Mouse (Mus musculus) limb, embryonic 14.5 days (tissue): Measurements from ENCODE around the gene Tob2. TPM values are rescaled to one million over a fixed set of nuclear protein-coding genes. Genes with fewer than 3 reads are reported as not detected.

Source experiments
- ATAC-seq: fragments of 200-750 bp; cut with Nextera tagmentation; 2 replicates; pipeline ENCODE4 v1.8.0; 2017; ENCODE audit warnings: low read depth, moderate number of reproducible peaks, moderate TSS enrichment; ENCODE audit not compliant: low FRiP score
- DNase-seq: peaks from one replicate; pipeline ENCODE4 v3.0.0-alpha.2; 2015; ENCODE audit warnings: low spot score
- H3K27ac ChIP-seq: fragments of 300-500 bp; sonication (generic); replicated peaks from 2 replicates; pipeline ENCODE4 v1.5.1; 2014; ENCODE audit warnings: low read depth, mild to moderate bottlenecking, low read length, moderate library complexity, mixed read lengths
- H3K27me3 ChIP-seq: fragments of 300-500 bp; sonication (generic); 2 replicates; pipeline ENCODE4 v1.6.1; 2014; ENCODE audit warnings: low read length, mixed read lengths; ENCODE audit not compliant: control insufficient read depth, insufficient read depth
- H3K36me3 ChIP-seq: fragments of 300-500 bp; sonication (generic); 2 replicates; pipeline ENCODE4 v1.6.1; 2014; ENCODE audit warnings: mild to moderate bottlenecking, low read length, moderate library complexity, mixed read lengths; ENCODE audit not compliant: control insufficient read depth, insufficient read depth
- H3K4me1 ChIP-seq: fragments of 300-500 bp; sonication (generic); 2 replicates; pipeline ENCODE4 v1.6.1; 2014; ENCODE audit warnings: antibody characterized with exemption, low read length, mixed read lengths; ENCODE audit not compliant: control insufficient read depth, insufficient read depth
- H3K4me2 ChIP-seq: fragments of 300-500 bp; sonication (generic); replicated peaks from 2 replicates; pipeline ENCODE4 v1.6.1; 2014; ENCODE audit warnings: low read depth, mild to moderate bottlenecking, low read length, moderate library complexity; ENCODE audit not compliant: severe bottlenecking
- H3K4me3 ChIP-seq: fragments of 300-500 bp; sonication (generic); replicated peaks from 2 replicates; pipeline ENCODE4 v1.5.1; 2014; ENCODE audit warnings: low read length
- H3K9ac ChIP-seq: fragments of 300-500 bp; sonication (generic); 2 replicates; pipeline ENCODE4 v1.6.1; 2014; ENCODE audit warnings: mild to moderate bottlenecking, low read depth, low read length, moderate library complexity; ENCODE audit not compliant: severe bottlenecking
- H3K9me3 ChIP-seq: fragments of 300-500 bp; sonication (generic); 2 replicates; pipeline ENCODE4 v1.6.1; 2016; ENCODE audit warnings: low read length; ENCODE audit not compliant: control insufficient read depth
- POLR2A ChIP-seq: fragments of 200-500 bp; IDR thresholded peaks from 2 replicates; pipeline ENCODE4 v1.8.0; 2012; ENCODE audit warnings: inconsistent platforms, mild to moderate bottlenecking, moderate library complexity, borderline replicate concordance; ENCODE audit not compliant: insufficient read depth, insufficient read length; ENCODE audit errors: extremely low read depth
- WGBS: fragments of 180-500 bp; shearing (Covaris S2); extraction: QIAGEN DNeasy Blood & Tissue Kit; methylation state at CpG from one replicate; pipeline ENCODE4 v1.1.7; 2014; 5-methylcytosine and 5-hydroxymethylcytosine counted together
- polyA plus RNA-seq, 2 experiments: library from polyadenylated mRNA; depleted of rRNA in 1 of 2; stranded (reverse) in 1 of 2; unstranded in 1 of 2; fragments of >200 nt; fragmentation: Nextera tagmentation in 1 of 2; extraction: Ambion mirVana in 1 of 2; gene quantifications; 2 replicates each; pipeline versions ENCODE4 v1.2.1 to v1.2.3; 2012 to 2014

Tob2 gene
- polyA plus RNA-seq, 2 experiments: 23.4 to 28.1 TPM

GRCm38 (mm10) chr15:81859330-81860255 lies 997 bp upstream of the Tob2 start:
- no peak for TF ChIP-seq POLR2A
- Histone ChIP-seq H3K36me3 (peaks cover 11% of the 10 kb centered on the region; the same call in 1 of the 2 replicates), H3K9ac (peak overlapping the region; percentile 82), H3K9me3 (no peaks in the 10 kb centered on the region), H3K4me3 (peak overlapping the region; percentile 95), H3K27ac (peak overlapping the region; percentile 95), H3K27me3 (no peaks in the 10 kb centered on the region), H3K4me1 (peaks cover 6% of the 10 kb centered on the region; the same call in 1 of the 2 replicates), H3K4me2 (peak overlapping the region; percentile 95)
- WGBS: under 1% methylated on average over 39 of the region's 39 CpGs
- ATAC-seq: peak; percentile 85
- DNase-seq: peak; percentile 96

- ATAC-seq: peak; percentile 38
- H3K9ac ChIP-seq: peak overlapping the region; percentile 82
- DNase-seq: peak; percentile 93
- peak overlapping the region; percentile 95 for H3K27ac ChIP-seq
- peak; percentile 99; the same call in 1 of the 2 replicates for TF ChIP-seq POLR2A
- 1% methylated on average over 21 of the region's 23 CpGs for WGBS
- no peaks in the 10 kb centered on the region for H3K9me3 ChIP-seq
- peaks cover 10% of the 10 kb centered on the region for H3K36me3 ChIP-seq
- peaks cover 6% of the 10 kb centered on the region; the same call in 1 of the 2 replicates for H3K4me1 ChIP-seq
- no peaks in the 10 kb centered on the region for H3K27me3 ChIP-seq
- peak overlapping the region; percentile 95 for H3K4me2 ChIP-seq
- peak overlapping the region; percentile 95 for H3K4me3 ChIP-seq
Observed at GRCm38 (mm10) chr15:81858138-81858516, 469 bp downstream of the Tob2 start.

GRCm38 (mm10) chr15:81857724-81858116 lies 876 bp downstream of the Tob2 start:
- WGBS: 0% methylated on average over 27 of the region's 33 CpGs
- Histone ChIP-seq H3K9ac (peak overlapping the region; percentile 82), H3K4me3 (peak overlapping the region; percentile 95), H3K27ac (peak overlapping the region; percentile 95), H3K4me1 (peaks cover 6% of the 10 kb centered on the region; the same call in 1 of the 2 replicates), H3K4me2 (peak overlapping the region; percentile 95), H3K9me3 (no peaks in the 10 kb centered on the region), H3K36me3 (peaks cover 13% of the 10 kb centered on the region), H3K27me3 (no peaks in the 10 kb centered on the region)
- no peak for ATAC-seq
- TF ChIP-seq POLR2A: no peak
- DNase-seq: peak; percentile 9

- ATAC-seq (no peak), DNase-seq (peak; percentile 15)
- Histone ChIP-seq H3K9me3 (no peaks in the 10 kb centered on the region), H3K27me3 (no peaks in the 10 kb centered on the region), H3K4me3 (peak overlapping the region; percentile 95), H3K9ac (peak overlapping the region; percentile 82), H3K4me2 (peak overlapping the region; percentile 95), H3K27ac (peak overlapping the region; percentile 95; the same call in 1 of the 2 replicates), H3K4me1 (peaks cover 6% of the 10 kb centered on the region; the same call in 1 of the 2 replicates), H3K36me3 (peaks cover 19% of the 10 kb centered on the region)
- no peak for TF ChIP-seq POLR2A
- under 1% methylated on average over 14 of the region's 14 CpGs for WGBS
Observed at GRCm38 (mm10) chr15:81856938-81857723, 1.5 kb downstream of the Tob2 start.
